Mouse (Mus musculus) heart, postnatal 0 days (tissue): ENCODE measurements around the gene Olfr521. TPM values are rescaled to one million over a fixed set of nuclear protein-coding genes. Genes with fewer than 3 reads are reported as not detected.
"Not testable (repeated sequence)": the region's sequence is repeated elsewhere in the genome, so short reads cannot be mapped to it uniquely, and the experiment has no call there.

Source experiments
- ATAC-seq: fragments of 200-750 bp; cut with Nextera tagmentation; 2 replicates; pipeline ENCODE4 v1.8.0; 2017; ENCODE audit warnings: low read depth, moderate number of reproducible peaks, moderate library complexity; ENCODE audit not compliant: insufficient read depth
- DNase-seq: peaks from one replicate; pipeline ENCODE4 v3.0.0-alpha.2; 2016; ENCODE audit warnings: low spot score
- H3K27ac ChIP-seq: fragments of 300-500 bp; sonication (generic); 2 replicates; pipeline ENCODE4 v1.5.1; 2014; ENCODE audit warnings: low read depth, mild to moderate bottlenecking
- H3K27me3 ChIP-seq: fragments of 300-500 bp; sonication (generic); 2 replicates; pipeline ENCODE4 v1.6.1; 2014; ENCODE audit warnings: low read length, mixed read lengths; ENCODE audit not compliant: control insufficient read depth, insufficient read depth
- H3K36me3 ChIP-seq: fragments of 300-500 bp; sonication (generic); replicated peaks from 2 replicates; pipeline ENCODE4 v1.6.1; 2014; ENCODE audit warnings: low read length, mixed read lengths; ENCODE audit not compliant: control insufficient read depth, insufficient read depth
- H3K4me1 ChIP-seq: fragments of 300-500 bp; sonication (generic); 2 replicates; pipeline ENCODE4 v1.6.1; 2014; ENCODE audit warnings: antibody characterized with exemption; ENCODE audit not compliant: control insufficient read depth, insufficient read depth
- H3K4me2 ChIP-seq: fragments of 300-500 bp; sonication (generic); 2 replicates; pipeline ENCODE4 v1.6.1; 2014; ENCODE audit warnings: low read depth, mild to moderate bottlenecking, low read length, moderate library complexity
- H3K4me3 ChIP-seq: fragments of 300-500 bp; sonication (generic); 2 replicates; pipeline ENCODE4 v1.5.1; 2014; ENCODE audit warnings: low read depth, low read length
- H3K9ac ChIP-seq: fragments of 300-500 bp; sonication (generic); replicated peaks from 2 replicates; pipeline ENCODE4 v1.6.1; 2014; ENCODE audit warnings: low read depth, low read length, mixed read lengths
- H3K9me3 ChIP-seq: fragments of 300-500 bp; sonication (generic); replicated peaks from 2 replicates; pipeline ENCODE4 v1.6.1; 2016; ENCODE audit warnings: low read length; ENCODE audit not compliant: control insufficient read depth
- CTCF ChIP-seq: IDR thresholded peaks from 2 replicates; pipeline ENCODE4 v1.5.1; 2016; ENCODE audit warnings: antibody characterized with exemption, control low read depth, low read depth
- EP300 ChIP-seq: IDR thresholded peaks from 2 replicates; pipeline ENCODE4 v1.6.1; 2016; ENCODE audit warnings: antibody characterized with exemption, low read depth
- WGBS: fragments of 180-500 bp; shearing (Covaris S2); extraction: QIAGEN DNeasy Blood & Tissue Kit; methylation state at CpG from one replicate; pipeline ENCODE4 v1.1.7; 2014; 5-methylcytosine and 5-hydroxymethylcytosine counted together
- polyA plus RNA-seq: library from polyadenylated mRNA; unstranded; fragments of >200 nt; fragmentation: Nextera tagmentation; extraction: Ambion mirVana; gene quantifications from 2 replicates; pipeline ENCODE4 v1.2.1, GENCODE M21; 2015
- total RNA-seq: library from RNA; depleted of rRNA; stranded (reverse); fragments of >200 nt; gene quantifications from 2 replicates; pipeline ENCODE4 v1.2.3, GENCODE M21; 2014; ENCODE audit warnings: low replicate concordance; rRNA removed

Gene Olfr521
- total and polyA plus RNA-seq, 2 experiments from 2014 or later: not detected

GRCm38 (mm10) chr7:99807043-99807442 is 43.7 kb downstream of the Olfr521 start:
- DNase-seq, H3K9ac ChIP-seq: not testable (repeated sequence)
- whole genome bisulfite sequencing: 23% methylated on average over 7 of the region's 7 CpGs

GRCm38 (mm10) chr7:99810814-99811213 is 47.5 kb downstream of the Olfr521 start:
- Histone ChIP-seq H3K27ac (no peak overlapping the region), H3K4me1 (peaks cover 5% of the 10 kb centered on the region), H3K27me3 (no peaks in the 10 kb centered on the region), H3K4me2 (no peak overlapping the region), H3K4me3 (no peak overlapping the region), H3K36me3 (peaks cover 20% of the 10 kb centered on the region), H3K9me3 (no peaks in the 10 kb centered on the region), H3K9ac (no peak overlapping the region)
- TF ChIP-seq CTCF (no peak), EP300 (no peak)
- WGBS: 73% methylated on average over 2 of the region's 2 CpGs
- ATAC-seq (no peak), DNase-seq (no peak)

More at GRCm38 (mm10) chr7:99807043-99807442, 43.7 kb downstream of the Olfr521 start:
- not testable (repeated sequence) for H3K4me1 ChIP-seq, H3K4me2 ChIP-seq, ATAC-seq, H3K36me3 ChIP-seq, H3K9me3 ChIP-seq, H3K27ac ChIP-seq, H3K4me3 ChIP-seq, H3K27me3 ChIP-seq
- TF ChIP-seq EP300: peak; percentile 83

GRCm38 (mm10) chr7:99811661-99812060 is 48.4 kb downstream of the Olfr521 start:
- H3K27ac ChIP-seq: no peak overlapping the region
- no peaks in the 10 kb centered on the region for H3K27me3 ChIP-seq
- peaks cover 20% of the 10 kb centered on the region for H3K36me3 ChIP-seq
- no peak for ATAC-seq
- H3K9ac ChIP-seq: no peak overlapping the region
- WGBS: 85% methylated on average over 4 of the region's 4 CpGs
- H3K4me2 ChIP-seq: no peak overlapping the region
- TF ChIP-seq CTCF (no peak), EP300 (no peak)
- H3K9me3 ChIP-seq: no peaks in the 10 kb centered on the region
- H3K4me3 ChIP-seq: no peak overlapping the region
- H3K4me1 ChIP-seq: peaks cover 5% of the 10 kb centered on the region
- no peak for DNase-seq

GRCm38 (mm10) chr7:99813394-99813793 is 50.1 kb downstream of the Olfr521 start:
- no peaks in the 10 kb centered on the region for H3K9me3 ChIP-seq
- WGBS: 77% methylated on average over 11 of the region's 11 CpGs
- peaks cover 20% of the 10 kb centered on the region for H3K36me3 ChIP-seq
- no peaks in the 10 kb centered on the region for H3K27me3 ChIP-seq
- H3K4me1 ChIP-seq: peaks cover 2% of the 10 kb centered on the region; the same call in 1 of the 2 replicates
- no peak overlapping the region for H3K27ac ChIP-seq
- ATAC-seq (no peak), DNase-seq (no peak)
- H3K4me3 ChIP-seq: no peak overlapping the region
- TF ChIP-seq EP300 (no peak), CTCF (peak; percentile 61)
- H3K4me2 ChIP-seq: no peak overlapping the region
- no peak overlapping the region for H3K9ac ChIP-seq

GRCm38 (mm10) chr7:99818181-99818725 is 54.9 kb downstream of the Olfr521 start:
- Histone ChIP-seq H3K27ac (peak overlapping the region; percentile 74; the same call in 1 of the 2 replicates), H3K4me2 (peak overlapping the region; percentile 28; the same call in 1 of the 2 replicates), H3K4me3 (peak overlapping the region; percentile 13; the same call in 1 of the 2 replicates)
- not testable (repeated sequence) for DNase-seq, H3K27me3 ChIP-seq, H3K4me1 ChIP-seq, H3K9ac ChIP-seq, ATAC-seq, H3K36me3 ChIP-seq, H3K9me3 ChIP-seq
- WGBS: 27% methylated on average over 9 of the region's 9 CpGs

Other genes starting within 250 kb of the Olfr521 start
- gene Arrb1, start 228.0 kb upstream of the Olfr521 start, total RNA-seq: 23.8 and 36.8 TPM in 2 replicates
- 3.3 and 3.5 TPM in 2 replicates for gene Arrb1, start 228.0 kb upstream of the Olfr521 start, polyA plus RNA-seq
- 5.2 and 6.4 TPM in 2 replicates for gene Tpbgl, start 136.4 kb upstream of the Olfr521 start, total RNA-seq
- 0.98 and 1.2 TPM in 2 replicates for gene Tpbgl, start 136.4 kb upstream of the Olfr521 start, polyA plus RNA-seq
- gene Slco2b1, start 52.2 kb upstream of the Olfr521 start, total RNA-seq: 5.4 and 7.8 TPM in 2 replicates
- 2.1 and 2.4 TPM in 2 replicates for gene Slco2b1, start 52.2 kb upstream of the Olfr521 start, polyA plus RNA-seq
- not detected in 2 replicates for gene Olfr520, start 33.2 kb upstream of the Olfr521 start, total RNA-seq
- gene Olfr520, start 33.2 kb upstream of the Olfr521 start, polyA plus RNA-seq: not detected in 2 replicates
- 3.7 and 4.7 TPM in 2 replicates for gene Neu3, start 64.9 kb downstream of the Olfr521 start, total RNA-seq
- 3.0 and 3.3 TPM in 2 replicates for gene Neu3, start 64.9 kb downstream of the Olfr521 start, polyA plus RNA-seq
- gene Xrra1, start 95.6 kb downstream of the Olfr521 start, total RNA-seq: 1.9 TPM in 1 of 2 replicates, not detected in the other
- 0.04 and 0.08 TPM in 2 replicates for gene Xrra1, start 95.6 kb downstream of the Olfr521 start, polyA plus RNA-seq
- gene Spcs2, start 100.0 kb downstream of the Olfr521 start, total RNA-seq: 57.2 and 79.1 TPM in 2 replicates
- 146 and 155 TPM in 2 replicates for gene Spcs2, start 100.0 kb downstream of the Olfr521 start, polyA plus RNA-seq
- 11.0 and 11.5 TPM in 2 replicates for gene Rnf169, start 216.9 kb downstream of the Olfr521 start, total RNA-seq
- gene Rnf169, start 216.9 kb downstream of the Olfr521 start, polyA plus RNA-seq: 2.1 and 2.3 TPM in 2 replicates
- gene Chrdl2, start 242.7 kb downstream of the Olfr521 start, total RNA-seq: not detected in 2 replicates
- gene Chrdl2, start 242.7 kb downstream of the Olfr521 start, polyA plus RNA-seq: 0.12 and 0.15 TPM in 2 replicates